Mouse (Mus musculus) CH12.LX (cell line): ENCODE measurements around the gene Chd5. TPM values are rescaled to one million over a fixed set of nuclear protein-coding genes. Genes with fewer than 3 reads are reported as not detected.
A peak's percentile ranks its signal among the peaks of the same experiment; 100 is the strongest.

ENCODE experiments used
- DNase-seq: peaks from one replicate; pipeline ENCODE4 v3.0.0-alpha.2; 2013; ENCODE audit errors: extremely low read depth
- H3K27ac ChIP-seq: 2 replicates; pipeline ENCODE4 v1.5.1; 2012; ENCODE audit warnings: low read depth, mild to moderate bottlenecking, control low read depth, moderate library complexity; ENCODE audit not compliant: insufficient read depth
- H3K27me3 ChIP-seq: replicated peaks from 2 replicates; pipeline ENCODE3; 2012; ENCODE audit warnings: inconsistent platforms
- H3K36me3 ChIP-seq, 2 experiments: replicated peaks in 1 of 2; 2 replicates each; pipeline versions ENCODE3 to v1.6.1; 2012; ENCODE audit warnings: inconsistent platforms in 1 of 2, low read length in 1 of 2, mild to moderate bottlenecking in 1 of 2, mixed read lengths in 1 of 2, moderate library complexity in 1 of 2; ENCODE audit not compliant: control insufficient read depth in 1 of 2, insufficient read depth in 1 of 2
- H3K4me1 ChIP-seq, 2 experiments: 2 replicates each; pipeline ENCODE4 v1.6.1; 2012; ENCODE audit warnings: inconsistent platforms in 1 of 2, moderate library complexity in 1 of 2; ENCODE audit not compliant: insufficient read depth in 2 of 2, control insufficient read depth in 1 of 2
- H3K4me2 ChIP-seq: 2 replicates; pipeline ENCODE4 v1.6.1; 2012; ENCODE audit warnings: low read depth, mild to moderate bottlenecking, control low read depth; ENCODE audit not compliant: poor library complexity, insufficient read depth, severe bottlenecking
- H3K4me3 ChIP-seq, 3 experiments: fragments of 150-350 bp in 1 of 3; sonication (generic) in 1 of 3; replicated peaks in 1 of 3; 2 replicates each; pipeline versions ENCODE3 to v1.5.1; 2011 to 2012; ENCODE audit warnings: low read depth in 2 of 3, low read length in 2 of 3, mild to moderate bottlenecking in 2 of 3, moderate library complexity in 2 of 3, control low read depth in 1 of 3, improper control_type of control experiment in 1 of 3, inconsistent platforms in 1 of 3, mixed read lengths in 1 of 3; ENCODE audit not compliant: poor library complexity in 1 of 3
- H3K79me2 ChIP-seq: replicated peaks from 2 replicates; pipeline ENCODE4 v1.6.1; 2012; ENCODE audit warnings: mild to moderate bottlenecking, moderate library complexity; ENCODE audit not compliant: control insufficient read depth, poor library complexity, insufficient read depth, severe bottlenecking; ENCODE audit errors: extremely low read depth
- H3K9ac ChIP-seq: 2 replicates; pipeline ENCODE4 v1.6.1; 2012; ENCODE audit warnings: low read depth, mild to moderate bottlenecking, control low read depth, moderate library complexity; ENCODE audit not compliant: insufficient read depth
- H3K9me3 ChIP-seq: replicated peaks from 2 replicates; pipeline ENCODE3; 2012; ENCODE audit warnings: low read length, inconsistent platforms, mixed read lengths
- ELF1 ChIP-seq: IDR thresholded peaks from 2 replicates; pipeline ENCODE4 v1.6.1; 2014; ENCODE audit warnings: low read depth, mild to moderate bottlenecking, inconsistent platforms, low read length, improper control_type of control experiment
- ETS1 ChIP-seq: conservative IDR thresholded peaks from 2 replicates; pipeline ENCODE4 v1.6.1; 2012; ENCODE audit warnings: low read depth, mild to moderate bottlenecking, inconsistent platforms, low read length, improper control_type of control experiment, moderate library complexity
- IRF4 ChIP-seq: IDR thresholded peaks from 2 replicates; pipeline ENCODE4 v1.6.1; 2014; ENCODE audit warnings: low read depth, mild to moderate bottlenecking, inconsistent platforms, low read length, improper control_type of control experiment
- MAX ChIP-seq: IDR thresholded peaks from 2 replicates; pipeline ENCODE4 v1.6.1; 2011; ENCODE audit warnings: low read length, improper control_type of control experiment
- MXI1 ChIP-seq: IDR thresholded peaks from 2 replicates; pipeline ENCODE4 v1.6.1; 2011; ENCODE audit warnings: mild to moderate bottlenecking, low read depth, low read length, improper control_type of control experiment
- MYC ChIP-seq: IDR thresholded peaks from 2 replicates; pipeline ENCODE4 v1.6.1; 2011; ENCODE audit warnings: low read depth, mild to moderate bottlenecking, improper control_type of control experiment, low read length
- NRF1 ChIP-seq: IDR thresholded peaks from 2 replicates; pipeline ENCODE4 v1.6.1; 2014; ENCODE audit warnings: low read depth, mild to moderate bottlenecking, inconsistent platforms, low read length, improper control_type of control experiment, moderate library complexity
- PAX5 ChIP-seq: IDR thresholded peaks from 2 replicates; pipeline ENCODE4 v1.6.1; 2012; ENCODE audit warnings: low read length, inconsistent platforms, mixed read lengths
- RAD21 ChIP-seq: IDR thresholded peaks from 2 replicates; pipeline ENCODE4 v1.6.1; 2011; ENCODE audit warnings: low read depth, mild to moderate bottlenecking, low read length, improper control_type of control experiment, moderate library complexity
- SIN3A ChIP-seq: IDR thresholded peaks from 2 replicates; pipeline ENCODE4 v1.6.1; 2012; ENCODE audit warnings: low read length, improper control_type of control experiment, inconsistent platforms
- USF1 ChIP-seq: IDR thresholded peaks from 2 replicates; pipeline ENCODE4 v1.6.1; 2014; ENCODE audit warnings: low read depth, mild to moderate bottlenecking, inconsistent platforms, low read length, improper control_type of control experiment
- ZNF384 ChIP-seq: IDR thresholded peaks from 2 replicates; pipeline ENCODE4 v1.6.1; 2012; ENCODE audit warnings: low read depth, low read length, improper control_type of control experiment, inconsistent platforms
- dilution Hi-C: fragments of 300-500 bp; cut with MboI; formaldehyde crosslinking; loops from 2 replicates; pipeline ENCODE4 v1.14.3; 2020; ENCODE audit warnings: low sequenced_read_pairs; ENCODE audit not compliant: extremely low pct_unique_long_range_greater_than_20kb, extremely low pct_ligation_motif_present
- in situ Hi-C: fragments of 300-500 bp; cut with MboI; formaldehyde crosslinking; loops from 3 replicates; pipeline ENCODE4 v1.14.3; 2019; ENCODE audit warnings: low sequenced_read_pairs, low pct_ligation_motif_present, low pct_unique_long_range_greater_than_20kb, mixed read lengths
- polyA plus RNA-seq: library from polyadenylated mRNA; unstranded; fragments of >175 nt; gene quantifications from 2 replicates; pipeline ENCODE4 v1.2.1, GENCODE M21; 2012; ENCODE audit warnings: low read depth; ENCODE audit not compliant: insufficient read length
- total RNA-seq, 2 experiments: library from RNA; depleted of rRNA; stranded (reverse); fragments of 300-350 nt in 1 of 2; fragments of >200 nt in 1 of 2; gene quantifications; 2 replicates each; pipeline ENCODE4 v1.2.3; 2012 to 2014

Chd5 gene
- total and polyA plus RNA-seq, 3 experiments, result 0.44 to 3.4 (median 1.2) TPM

DNA sequence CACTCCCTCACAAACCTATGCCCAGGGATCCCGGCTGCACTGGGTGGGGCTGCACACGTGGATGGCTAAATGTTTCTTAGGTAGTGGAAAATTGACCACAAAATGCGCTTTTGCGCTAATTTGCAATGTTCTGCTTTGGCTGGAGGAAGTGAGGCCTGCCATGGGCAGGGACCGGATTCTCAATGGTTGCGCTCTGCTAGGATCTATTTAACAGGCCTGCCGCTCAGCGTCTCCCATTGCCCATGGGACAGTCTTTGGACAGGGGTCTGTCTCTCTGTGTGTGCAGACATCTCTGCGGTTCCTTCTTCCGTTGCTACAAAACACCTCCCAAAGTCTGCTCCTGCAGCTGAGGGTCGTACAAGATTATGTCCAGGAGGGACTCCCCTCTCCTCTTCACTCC, 47.5 kb upstream of the Chd5 start:
- DNase-seq, result no peak
- in situ Hi-C loops, result loop anchor here (5.0 to 25.0 kb wide), 3 partner anchors 79 to 1821 kb away; no protein-coding TSS in a partner anchor
- peaks cover 65% of the 10 kb centered on the region for H3K27me3 ChIP-seq
- peaks cover 10 to 42% of the 10 kb centered on the region in 2 experiments for H3K4me1 ChIP-seq
- no peaks in the 10 kb centered on the region for H3K9me3 ChIP-seq
- H3K36me3 ChIP-seq, result no peaks in the 10 kb centered on the region
- no peak overlapping the region for H3K9ac ChIP-seq
- H3K27ac ChIP-seq, result no peak overlapping the region
- TF ChIP-seq ZNF384 (no peak), MAX (0 out of 2 replicates have a peak, but pooled peaks have one; percentile 11), ELF1 (no peak), MYC (0 out of 2 replicates have a peak, but pooled peaks have one; percentile 35), MXI1 (0 out of 2 replicates have a peak, but pooled peaks have one; percentile 25)
- TF ChIP-seq, all 38 proteins: peak for 3
- Histone ChIP-seq H3K4me2 (peak overlapping the region; percentile 68; the same call in 1 of the 2 replicates), H3K79me2 (no peaks in the 10 kb centered on the region), H3K4me3 (no peak overlapping the region)
- dilution Hi-C loops, result no loop called here

GRCm38 (mm10) chr4:152291562-152291961, 46.9 kb upstream of the Chd5 start, which contains the start of gene Hes3:
Hes3 (minus strand) TSS chr4:152291662.
- in situ Hi-C loops (loop anchor here (5.0 to 25.0 kb wide), 3 partner anchors 79 to 1821 kb away; no protein-coding TSS in a partner anchor), dilution Hi-C loops (no loop called here)
- H3K9me3 ChIP-seq, result no peaks in the 10 kb centered on the region
- no peak for DNase-seq
- TF ChIP-seq SIN3A, result no peak
- TF ChIP-seq ELF1, result no peak
- TF ChIP-seq IRF4, result no peak
- no peak for TF ChIP-seq ETS1
- no peak for TF ChIP-seq USF1
- no peak for TF ChIP-seq PAX5
- TF ChIP-seq NRF1, result no peak
- no peak for TF ChIP-seq RAD21
- no peaks in the 10 kb centered on the region for H3K36me3 ChIP-seq
- H3K4me1 ChIP-seq, result peaks cover 10 to 43% of the 10 kb centered on the region in 2 experiments
- H3K4me2 ChIP-seq, result peak within 1 kb of the TSS; percentile 68
- H3K27ac ChIP-seq, result no peak within 1 kb of the TSS
- H3K9ac ChIP-seq, result no peak within 1 kb of the TSS
- peak within 1 kb of the TSS in 1 of 3 experiments; percentile 9 for H3K4me3 ChIP-seq
- H3K27me3 ChIP-seq, result peaks cover 64% of the 10 kb centered on the region
- H3K79me2 ChIP-seq, result no peaks in the 10 kb centered on the region
